Mouse (Mus musculus) myocyte (in vitro differentiated cells): Measurements from ENCODE around the gene Trappc4.

Experiments used
- CEBPB ChIP-seq: IDR thresholded peaks from 2 replicates; pipeline ENCODE4 v1.6.1; 2011; ENCODE audit warnings: mild to moderate bottlenecking, moderate library complexity; ENCODE audit not compliant: poor library complexity, insufficient read depth, severe bottlenecking
- E2F4 ChIP-seq: IDR thresholded peaks from one replicate; pipeline ENCODE4 v1.6.1; 2011; ENCODE audit warnings: mild to moderate bottlenecking, control low read depth, moderate library complexity; ENCODE audit not compliant: insufficient read depth
- POLR2A ChIP-seq: IDR thresholded peaks from one replicate; pipeline ENCODE4 v1.6.1; 2011; ENCODE audit warnings: low read depth, mild to moderate bottlenecking, control low read depth, moderate library complexity; ENCODE audit not compliant: insufficient read length
- POLR2AphosphoS2 ChIP-seq: IDR thresholded peaks from one replicate; pipeline ENCODE4 v1.6.1; 2011; ENCODE audit warnings: low read depth, control low read depth; ENCODE audit not compliant: insufficient read length
- SRF ChIP-seq: IDR thresholded peaks from one replicate; pipeline ENCODE4 v1.6.1; 2011; ENCODE audit warnings: low read depth; ENCODE audit not compliant: control insufficient read depth, insufficient read length
- TCF12 ChIP-seq: IDR thresholded peaks from one replicate; pipeline ENCODE4 v1.6.1; 2011; ENCODE audit warnings: mild to moderate bottlenecking, control low read depth; ENCODE audit not compliant: poor library complexity, insufficient read depth, severe bottlenecking
- USF1 ChIP-seq: IDR thresholded peaks from one replicate; pipeline ENCODE4 v1.6.1; 2011; ENCODE audit warnings: low read depth, mild to moderate bottlenecking, control low read depth, moderate library complexity

- no peak for TF ChIP-seq POLR2A
- TF ChIP-seq POLR2AphosphoS2 = no peak
- TF ChIP-seq TCF12 = no peak
- TF ChIP-seq CEBPB = no peak
- no peak for TF ChIP-seq SRF
- TF ChIP-seq E2F4 = no peak
- no peak for TF ChIP-seq USF1
These were observed 8.1 kb downstream of the Trappc4 start for GRCm38 (mm10) chr9:44399114-44399794.
